ENCODE assay signal across 8 mouse cellular contexts in genomic region chr15:6874601-6875019, GRCm38 (mm10). TPM values are rescaled to one million over a fixed set of nuclear protein-coding genes. Genes with fewer than 3 reads are reported as not detected.
A peak's percentile ranks its signal among the peaks of the same experiment; 100 is the strongest.
DNase-seq lines count a peak whose midpoint lies in the region; ATAC-seq and TF ChIP-seq lines count a peak whose summit lies in the region.

Gene Osmr (minus strand): TSS chr15:6874969.

- H3K9ac ChIP-seq in kidney, embryonic 14.5 days (ENCODE audit: low read depth, low read length) = peak within 1 kb of the TSS; percentile 42; the same call in 1 of the 2 replicates
- H3K9ac ChIP-seq in hindbrain, postnatal 0 days (replicated peaks; ENCODE audit: low read length) = peak within 1 kb of the TSS; percentile 40

- peak; percentile 28; the same call in 1 of the 2 replicates for ATAC-seq in kidney, embryonic 14.5 days (ENCODE audit: low FRiP score, low TSS enrichment)
- 0 out of 2 replicates have a peak, but pooled peaks have one; percentile 18 for ATAC-seq in hindbrain, postnatal 0 days

- no peak for TF ChIP-seq CTCF in hindbrain, postnatal 0 days (IDR thresholded peaks at IDR 0.05; ENCODE audit: low read depth)

- no peak for DNase-seq in kidney, adult 8-10 months
- peak; percentile 32 for DNase-seq in embryo, embryonic 9.5 days (ENCODE audit: extremely low spot score)
- no peak for DNase-seq in hindbrain, postnatal 0 days (ENCODE audit: low spot score)
- DNase-seq in lung, postnatal 36 days = peak; percentile 67
- DNase-seq in cerebellum, adult 9-10 months = no peak
- no peak for DNase-seq in gastrocnemius, postnatal 36 days
- DNase-seq in T-cell, adult 2 months (ENCODE audit: low spot score) = no peak

- intact Hi-C loops in gastrocnemius, postnatal 36 days (cut with DNase I) = no loop called here

- no peaks in the 10 kb centered on the region for H3K9me3 ChIP-seq in kidney, embryonic 14.5 days (ENCODE audit: control insufficient read depth, low read length)
- H3K9me3 ChIP-seq in hindbrain, postnatal 0 days (ENCODE audit: low read length) = no peaks in the 10 kb centered on the region

- peak within 1 kb of the TSS; percentile 47 for H3K4me3 ChIP-seq in kidney, embryonic 14.5 days (ENCODE audit: low read length)
- peak within 1 kb of the TSS; percentile 41 for H3K4me3 ChIP-seq in hindbrain, postnatal 0 days (ENCODE audit: low read length)

- peaks cover 10% of the 10 kb centered on the region for H3K4me1 ChIP-seq in kidney, embryonic 14.5 days (ENCODE audit: control insufficient read depth, insufficient read depth, low read length)
- peaks cover 4% of the 10 kb centered on the region; the same call in 1 of the 2 replicates for H3K4me1 ChIP-seq in hindbrain, postnatal 0 days (ENCODE audit: insufficient read depth, low read length)

- peak within 1 kb of the TSS; percentile 68 for H3K4me2 ChIP-seq in kidney, embryonic 14.5 days (replicated peaks; ENCODE audit: low read depth, low read length)
- peak within 1 kb of the TSS; percentile 65 for H3K4me2 ChIP-seq in hindbrain, postnatal 0 days (ENCODE audit: low read depth, low read length)

- 7% methylated on average over 16 of the region's 16 CpGs for WGBS in kidney, embryonic 14.5 days
- WGBS in hindbrain, postnatal 0 days = 10% methylated on average over 16 of the region's 16 CpGs

- H3K27ac ChIP-seq in kidney, embryonic 14.5 days (ENCODE audit: low read depth, low read length) = no peak within 1 kb of the TSS
- H3K27ac ChIP-seq in hindbrain, postnatal 0 days = 0 out of 2 replicates have a peak within 1 kb of the TSS, but pooled peaks have one; percentile 41

- H3K36me3 ChIP-seq in kidney, embryonic 14.5 days (ENCODE audit: control insufficient read depth, insufficient read depth, low read length) = no peaks in the 10 kb centered on the region
- H3K36me3 ChIP-seq in hindbrain, postnatal 0 days (ENCODE audit: insufficient read depth, low read length) = no peaks in the 10 kb centered on the region

- H3K27me3 ChIP-seq in kidney, embryonic 14.5 days (ENCODE audit: control insufficient read depth, insufficient read depth, low read length) = peaks cover 6% of the 10 kb centered on the region; the same call in 1 of the 2 replicates
- peaks cover 7% of the 10 kb centered on the region; the same call in 1 of the 2 replicates for H3K27me3 ChIP-seq in hindbrain, postnatal 0 days (ENCODE audit: insufficient read depth, low read length)

RNA-seq across cellular contexts. Expression of gene Osmr, which starts in this region (rescaled TPM):
- polyA plus RNA-seq in kidney, embryonic 14.5 days (2014; fragmentation: Nextera tagmentation; extraction: Ambion mirVana) = 0.60 and 1.6 TPM in 2 replicates
- 2.2 and 2.7 TPM in 2 replicates for total RNA-seq in hindbrain, postnatal 0 days (2014; rRNA removed)
- polyA plus RNA-seq in hindbrain, postnatal 0 days (2015; fragmentation: Nextera tagmentation; extraction: Ambion mirVana) = 1.8 and 2.4 TPM in 2 replicates
- 1 to 10 TPM; 3.0 to 4.1 TPM for total RNA-seq in gastrocnemius, postnatal 36 days (2021)

Comparison
In these comparisons a context has a peak if more than half of its experiments do, and no peak if none do; other contexts are left out.
1. DNase-seq: peak in embryo, embryonic 9.5 days (single experiment) and lung, postnatal 36 days (single experiment); none in kidney, adult 8-10 months (0 of 2), hindbrain, postnatal 0 days (single experiment), cerebellum, adult 9-10 months (single experiment), gastrocnemius, postnatal 36 days (0 of 2) and T-cell, adult 2 months (single experiment).